Mouse (Mus musculus) forebrain, embryonic 16.5 days (tissue): ENCODE data around the gene Csrp1. TPM values are rescaled to one million over a fixed set of nuclear protein-coding genes. Genes with fewer than 3 reads are reported as not detected.

Source experiments
- ATAC-seq: fragments of 200-750 bp; cut with Nextera tagmentation; 2 replicates; pipeline ENCODE4 v1.8.0; 2017; ENCODE audit warnings: mild to moderate bottlenecking, moderate library complexity
- H3K27ac ChIP-seq: fragments of 300-500 bp; sonication (generic); 2 replicates; pipeline ENCODE4 v1.5.1; 2014; ENCODE audit warnings: low read length, control low read depth
- H3K27me3 ChIP-seq: fragments of 300-500 bp; sonication (generic); replicated peaks from 2 replicates; pipeline ENCODE4 v1.6.1; 2014; ENCODE audit warnings: low read length; ENCODE audit not compliant: control insufficient read depth, insufficient read depth
- H3K36me3 ChIP-seq: fragments of 300-500 bp; sonication (generic); 2 replicates; pipeline ENCODE4 v1.6.1; 2014; ENCODE audit not compliant: control insufficient read depth, insufficient read depth
- H3K4me1 ChIP-seq: fragments of 300-500 bp; sonication (generic); replicated peaks from 2 replicates; pipeline ENCODE4 v1.6.1; 2014; ENCODE audit warnings: low read length; ENCODE audit not compliant: control insufficient read depth, insufficient read depth
- H3K4me2 ChIP-seq: fragments of 300-500 bp; sonication (generic); 2 replicates; pipeline ENCODE4 v1.6.1; 2014; ENCODE audit warnings: mild to moderate bottlenecking, low read length, control low read depth
- H3K4me3 ChIP-seq: fragments of 300-500 bp; sonication (generic); replicated peaks from 2 replicates; pipeline ENCODE4 v1.5.1; 2014; ENCODE audit warnings: mild to moderate bottlenecking, low read length, control low read depth
- H3K9ac ChIP-seq: fragments of 300-500 bp; sonication (generic); replicated peaks from 2 replicates; pipeline ENCODE4 v1.6.1; 2014; ENCODE audit warnings: low read depth, low read length, control low read depth
- H3K9me3 ChIP-seq: fragments of 300-500 bp; sonication (generic); 2 replicates; pipeline ENCODE4 v1.6.1; 2016; ENCODE audit warnings: low read length; ENCODE audit not compliant: control insufficient read depth
- WGBS: fragments of 180-500 bp; shearing (Covaris S2); extraction: QIAGEN DNeasy Blood & Tissue Kit; methylation state at CpG from one replicate; pipeline ENCODE4 v1.1.7; 2014; 5-methylcytosine and 5-hydroxymethylcytosine counted together
- polyA plus RNA-seq: library from polyadenylated mRNA; unstranded; fragments of >200 nt; fragmentation: Nextera tagmentation; extraction: Ambion mirVana; gene quantifications from 2 replicates; pipeline ENCODE4 v1.2.1, GENCODE M21; 2015

Csrp1 gene
- 14.5 and 17.6 TPM in 2 replicates for polyA plus RNA-seq

DNA sequence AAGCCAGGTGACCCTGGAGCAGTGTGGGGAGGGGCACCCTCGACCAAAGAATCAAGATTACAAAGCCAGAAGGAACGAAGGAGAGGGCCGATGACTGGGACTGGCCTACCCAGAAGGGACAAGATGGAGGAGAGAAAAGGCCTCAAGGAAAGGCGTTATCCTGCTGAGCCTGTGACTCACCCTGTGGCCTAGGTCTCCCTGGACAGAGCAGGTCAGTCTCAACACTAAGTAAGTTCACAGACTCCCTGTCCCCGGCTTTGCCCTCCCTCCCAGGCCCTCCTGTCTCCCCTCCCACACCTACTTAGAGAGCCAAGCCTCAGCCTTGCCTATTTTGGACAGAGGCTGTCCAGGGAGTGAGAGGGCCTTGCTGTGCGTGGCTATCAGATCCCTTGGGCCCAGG lies at the start of gene Csrp1:
TSS of gene Csrp1 (plus strand) at position 79 of the 400 bp plus-strand sequence.
- no peak for ATAC-seq
- Histone ChIP-seq H3K27me3 (no peaks in the 10 kb centered on the region), H3K9ac (no peak within 1 kb of the TSS), H3K4me3 (no peak within 1 kb of the TSS), H3K4me2 (no peak within 1 kb of the TSS), H3K36me3 (no peaks in the 10 kb centered on the region), H3K9me3 (no peaks in the 10 kb centered on the region), H3K27ac (no peak within 1 kb of the TSS), H3K4me1 (0 out of 2 replicates have a peak, but pooled peaks cover 2% of the 10 kb centered on the region)
- 74% methylated on average over 6 of the region's 6 CpGs for WGBS

DNA sequence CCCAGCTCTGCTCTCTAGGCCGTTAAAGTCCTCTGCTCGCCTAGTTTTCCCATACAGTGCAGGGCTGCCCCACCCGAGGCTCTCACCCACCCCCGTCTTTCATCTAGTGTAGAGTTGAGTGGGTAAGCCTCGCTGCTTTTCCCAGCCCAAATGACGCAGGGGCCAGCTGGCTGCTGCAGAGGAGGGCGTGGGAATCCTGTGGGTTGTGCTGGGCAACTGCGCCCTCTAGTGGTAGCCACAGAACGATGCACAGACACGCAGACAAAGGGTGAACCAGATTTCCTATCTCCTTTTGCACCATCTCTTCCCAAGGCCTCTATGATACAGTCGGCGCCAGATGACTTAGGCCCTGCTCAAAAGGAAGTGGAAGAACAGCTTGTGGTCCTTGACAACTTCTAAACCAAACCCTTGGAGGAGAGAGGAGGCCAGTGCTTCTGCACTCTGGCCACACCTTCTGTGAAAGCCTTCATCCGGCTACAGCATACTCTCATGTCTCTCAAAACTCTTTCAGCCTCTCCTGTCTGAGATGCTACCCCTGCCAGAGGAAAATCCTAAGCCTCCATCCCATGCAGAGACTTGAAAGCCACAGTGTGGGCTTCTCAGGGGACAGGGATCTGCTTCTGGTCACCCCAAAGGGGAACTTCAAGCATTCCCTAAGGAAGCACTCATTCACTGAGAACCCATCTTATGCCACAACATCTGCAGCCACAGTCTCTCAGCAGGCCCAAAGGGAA lies 49.3 kb upstream of the Csrp1 start:
- peak overlapping the region; percentile 56; the same call in 1 of the 2 replicates for H3K27ac ChIP-seq
- peak overlapping the region; percentile 46 for H3K4me2 ChIP-seq
- H3K9ac ChIP-seq: peak overlapping the region; percentile 27
- WGBS: 8% methylated on average over 13 of the region's 13 CpGs
- H3K4me1 ChIP-seq: peaks cover 14% of the 10 kb centered on the region
- peak overlapping the region; percentile 14; the same call in 1 of the 2 replicates for H3K4me3 ChIP-seq
- ATAC-seq: peak; percentile 91
- no peaks in the 10 kb centered on the region for H3K9me3 ChIP-seq
- H3K27me3 ChIP-seq: no peaks in the 10 kb centered on the region
- no peaks in the 10 kb centered on the region for H3K36me3 ChIP-seq

DNA sequence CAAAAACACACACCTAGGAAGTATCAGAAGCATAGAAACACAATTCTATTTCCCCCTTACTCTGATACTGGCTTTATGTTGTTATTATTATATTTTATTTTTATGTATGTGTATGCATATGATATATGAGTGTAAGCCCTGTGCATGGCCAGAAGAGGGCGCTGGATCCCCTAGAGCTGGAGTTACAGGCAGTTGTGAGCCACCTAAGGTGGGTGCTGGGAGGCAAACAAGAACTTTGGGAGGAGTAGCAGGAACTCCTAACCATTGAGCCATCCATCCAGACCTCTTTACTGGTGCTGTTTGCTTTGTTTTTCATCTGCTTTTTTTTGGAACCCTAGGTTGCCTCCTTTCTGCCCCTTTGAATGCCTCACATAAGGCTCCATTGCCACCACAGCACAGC lies 48.5 kb upstream of the Csrp1 start:
- H3K27me3 ChIP-seq: no peaks in the 10 kb centered on the region
- WGBS: 32% methylated on average over 1 of the region's 1 CpGs
- H3K4me1 ChIP-seq: peaks cover 13% of the 10 kb centered on the region
- no peak overlapping the region for H3K9ac ChIP-seq
- no peak for ATAC-seq
- no peaks in the 10 kb centered on the region for H3K36me3 ChIP-seq
- no peak overlapping the region for H3K4me2 ChIP-seq
- H3K27ac ChIP-seq: no peak overlapping the region
- H3K9me3 ChIP-seq: no peaks in the 10 kb centered on the region
- no peak overlapping the region for H3K4me3 ChIP-seq

DNA sequence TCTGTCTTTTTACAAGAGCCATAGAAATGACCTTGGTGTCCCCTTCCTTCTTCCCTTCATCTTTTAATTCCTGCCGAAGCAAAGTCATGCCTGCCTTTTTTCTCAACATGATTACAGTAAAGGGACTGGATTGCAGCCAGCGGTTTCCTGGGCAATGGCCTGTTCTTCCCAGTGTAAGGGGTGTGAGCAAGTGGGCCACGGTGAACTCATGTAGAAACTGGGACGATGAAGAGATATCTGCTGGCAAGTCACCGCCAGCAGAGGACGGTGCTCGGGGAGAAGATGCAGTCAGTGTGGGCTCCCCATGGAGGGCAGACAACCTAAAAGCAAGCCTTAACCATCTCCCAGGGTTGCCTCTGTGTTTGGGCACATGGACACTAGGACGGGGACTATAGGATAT lies 47.9 kb upstream of the Csrp1 start:
- WGBS: 54% methylated on average over 8 of the region's 8 CpGs
- Histone ChIP-seq H3K4me3 (no peak overlapping the region), H3K4me2 (no peak overlapping the region), H3K27ac (no peak overlapping the region), H3K27me3 (no peaks in the 10 kb centered on the region), H3K36me3 (no peaks in the 10 kb centered on the region), H3K4me1 (peaks cover 13% of the 10 kb centered on the region), H3K9me3 (no peaks in the 10 kb centered on the region), H3K9ac (no peak overlapping the region)
- ATAC-seq: no peak

DNA sequence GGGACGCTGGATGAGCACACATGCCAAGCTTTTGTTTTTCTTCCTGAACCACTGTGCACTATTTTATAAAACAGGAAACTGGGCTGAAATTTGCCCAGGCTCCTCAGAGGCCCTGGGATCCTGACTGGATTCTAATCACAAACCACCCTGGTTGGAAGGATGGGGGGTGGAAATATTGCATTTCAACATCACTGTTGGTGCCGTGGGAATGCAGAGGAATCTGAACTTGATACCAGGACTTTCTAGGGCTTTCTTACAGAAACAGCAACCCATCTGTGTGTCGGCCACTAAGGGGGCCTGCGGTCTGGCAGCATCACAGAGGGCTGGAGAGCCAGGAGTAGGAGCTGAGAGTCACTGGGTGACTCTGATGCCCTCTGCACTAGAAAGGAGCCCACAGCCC lies 47.5 kb upstream of the Csrp1 start:
- ATAC-seq: no peak
- H3K4me2 ChIP-seq: no peak overlapping the region
- H3K4me3 ChIP-seq: no peak overlapping the region
- no peaks in the 10 kb centered on the region for H3K27me3 ChIP-seq
- H3K27ac ChIP-seq: no peak overlapping the region
- H3K4me1 ChIP-seq: peaks cover 13% of the 10 kb centered on the region
- no peaks in the 10 kb centered on the region for H3K36me3 ChIP-seq
- H3K9ac ChIP-seq: no peak overlapping the region
- 78% methylated on average over 4 of the region's 4 CpGs for WGBS
- no peaks in the 10 kb centered on the region for H3K9me3 ChIP-seq

DNA sequence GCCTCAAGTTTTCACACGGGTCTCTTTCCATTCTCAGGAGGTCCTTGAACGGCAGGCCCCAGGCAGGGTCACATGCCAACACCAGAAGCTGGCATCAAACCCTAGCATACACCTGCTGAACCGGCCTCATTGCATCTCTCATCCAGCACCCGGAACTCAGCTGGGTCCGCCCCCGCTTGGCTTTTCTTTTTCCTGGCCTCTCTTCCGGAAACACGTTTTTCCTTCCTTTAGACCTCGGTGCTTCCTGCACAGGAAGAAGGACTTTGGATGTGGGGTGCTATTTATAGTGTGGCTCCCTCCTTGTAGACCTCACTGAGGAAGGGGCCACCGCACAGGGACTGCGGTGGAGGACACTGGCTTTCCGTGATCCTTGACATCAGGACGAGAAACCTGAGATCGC lies 46.4 kb upstream of the Csrp1 start:
- no peak overlapping the region for H3K27ac ChIP-seq
- no peaks in the 10 kb centered on the region for H3K36me3 ChIP-seq
- no peak overlapping the region for H3K4me3 ChIP-seq
- WGBS: 85% methylated on average over 14 of the region's 14 CpGs
- no peak overlapping the region for H3K4me2 ChIP-seq
- no peak overlapping the region for H3K9ac ChIP-seq
- no peaks in the 10 kb centered on the region for H3K27me3 ChIP-seq
- ATAC-seq: no peak
- H3K9me3 ChIP-seq: no peaks in the 10 kb centered on the region
- peaks cover 13% of the 10 kb centered on the region for H3K4me1 ChIP-seq

DNA sequence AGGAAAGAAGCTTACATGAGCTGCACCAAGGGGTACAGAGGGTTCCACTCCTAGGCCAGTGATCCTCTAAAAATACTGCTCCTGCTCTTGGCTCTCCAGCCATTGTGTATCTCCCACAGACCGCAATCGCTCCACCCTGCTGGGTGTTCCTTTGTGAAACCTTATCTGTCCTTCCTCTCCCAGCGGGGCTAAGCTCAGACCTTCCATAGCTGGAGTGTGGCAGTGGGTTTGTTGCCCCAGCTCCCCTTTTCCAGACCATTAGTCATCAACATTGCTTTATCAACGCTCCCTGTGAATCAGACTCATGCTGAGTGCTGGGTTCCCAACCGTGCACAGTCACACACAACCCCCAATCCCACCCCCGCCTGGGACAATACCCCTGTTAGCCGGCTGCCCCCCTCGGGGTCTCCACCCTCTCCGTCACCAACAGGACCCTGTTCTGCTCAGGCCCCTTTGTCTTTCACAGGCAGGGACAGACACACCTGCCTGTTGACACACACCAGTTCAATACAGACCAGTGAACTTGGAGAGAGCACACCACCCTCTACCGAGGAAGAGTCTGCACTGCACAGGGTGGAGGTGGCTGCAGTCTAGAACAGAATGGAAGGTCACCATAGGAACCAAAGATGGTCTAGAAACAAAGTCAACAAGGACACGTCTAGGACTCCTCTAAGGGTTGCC lies 44.3 kb upstream of the Csrp1 start:
- H3K4me3 ChIP-seq: no peak overlapping the region
- no peak for ATAC-seq
- no peak overlapping the region for H3K9ac ChIP-seq
- peaks cover 3% of the 10 kb centered on the region; the same call in 1 of the 2 replicates for H3K4me1 ChIP-seq
- no peaks in the 10 kb centered on the region for H3K9me3 ChIP-seq
- 22% methylated on average over 11 of the region's 11 CpGs for WGBS
- no peaks in the 10 kb centered on the region for H3K27me3 ChIP-seq
- H3K36me3 ChIP-seq: no peaks in the 10 kb centered on the region
- H3K4me2 ChIP-seq: no peak overlapping the region
- no peak overlapping the region for H3K27ac ChIP-seq

DNA sequence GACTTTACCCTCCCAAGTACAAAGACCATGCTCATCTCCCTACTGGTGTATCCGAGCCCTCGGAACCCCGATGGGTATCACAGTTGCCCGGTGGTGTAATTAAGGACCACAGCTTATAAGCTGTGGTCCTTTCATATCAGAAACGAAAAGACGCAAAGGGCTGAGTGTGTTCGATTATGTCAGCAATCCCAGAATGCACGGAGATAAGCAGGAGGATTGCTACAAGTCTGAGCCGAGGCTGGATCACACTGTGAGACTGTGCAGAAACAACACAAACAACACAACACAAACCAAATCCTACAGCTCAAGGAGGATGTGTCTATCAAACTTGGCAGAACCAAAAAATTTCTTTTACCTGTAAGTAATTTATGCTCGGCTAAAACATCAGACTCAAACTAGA lies 43.6 kb upstream of the Csrp1 start:
- no peak for ATAC-seq
- H3K27me3 ChIP-seq: no peaks in the 10 kb centered on the region
- H3K9ac ChIP-seq: no peak overlapping the region
- peaks cover 7% of the 10 kb centered on the region; the same call in 1 of the 2 replicates for H3K4me1 ChIP-seq
- no peak overlapping the region for H3K27ac ChIP-seq
- no peak overlapping the region for H3K4me3 ChIP-seq
- no peaks in the 10 kb centered on the region for H3K36me3 ChIP-seq
- no peaks in the 10 kb centered on the region for H3K9me3 ChIP-seq
- WGBS: 85% methylated on average over 10 of the region's 10 CpGs
- no peak overlapping the region for H3K4me2 ChIP-seq

DNA sequence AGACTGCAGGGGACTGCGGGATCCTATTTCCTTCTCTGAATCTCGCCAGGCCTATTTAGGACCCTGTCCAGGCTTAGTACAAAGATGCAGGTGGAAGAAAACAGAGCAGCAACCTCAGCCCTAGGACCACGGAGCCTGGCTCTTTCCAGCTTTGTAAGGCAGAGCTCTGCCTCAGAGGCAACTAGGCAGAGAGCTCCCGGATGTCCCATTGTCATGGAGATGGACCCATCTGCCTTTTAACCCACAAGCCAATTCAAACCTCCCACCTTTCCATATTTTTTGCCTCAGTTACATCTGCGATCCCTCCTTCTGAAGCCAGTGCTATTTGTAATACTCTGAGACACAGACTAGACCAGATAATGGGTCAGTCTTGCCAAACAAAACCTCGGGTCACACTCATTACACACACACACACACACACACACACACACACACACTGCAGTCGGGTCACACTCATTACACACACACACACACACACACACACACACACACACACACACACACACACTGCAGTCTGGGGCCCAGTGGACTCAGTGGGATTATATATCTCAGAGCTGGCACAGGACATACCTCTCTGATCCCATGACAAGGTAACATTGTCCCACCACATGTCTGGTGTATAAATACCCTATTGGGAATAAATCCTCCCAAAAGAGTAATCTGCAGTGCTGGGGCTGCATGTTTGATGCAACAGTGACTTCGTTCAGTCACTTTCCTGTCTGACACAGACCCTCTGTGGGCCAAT lies 42.8 kb upstream of the Csrp1 start:
- Histone ChIP-seq H3K9me3 (no peaks in the 10 kb centered on the region), H3K27me3 (no peaks in the 10 kb centered on the region), H3K4me1 (peaks cover 4% of the 10 kb centered on the region; the same call in 1 of the 2 replicates), H3K4me3 (no peak overlapping the region), H3K9ac (no peak overlapping the region), H3K36me3 (no peaks in the 10 kb centered on the region), H3K4me2 (no peak overlapping the region), H3K27ac (no peak overlapping the region)
- 51% methylated on average over 8 of the region's 8 CpGs for WGBS
- ATAC-seq: peak; percentile 39; the same call in 1 of the 2 replicates
